Mouse (Mus musculus) regulatory T cell (primary cell): ENCODE results near the gene Acer1.
"Not testable (repeated sequence)": the region's sequence is repeated elsewhere in the genome, so short reads cannot be mapped to it uniquely, and the experiment has no call there.

Experiments
- in situ Hi-C: fragments of 300-600 bp; cut with MboI, MseI; formaldehyde crosslinking; loops from one replicate; pipeline ENCODE4 v1.15.1; 2025; ENCODE audit warnings: high pct_unique_total_duplicates

Gene Acer1

GRCm38 (mm10) chr17:56952639-56953038, 29.3 kb downstream of the Acer1 start:
- in situ Hi-C loops = loop anchor here (5.0 kb wide), 1 partner anchor 55 kb away; no protein-coding TSS in a partner anchor

GRCm38 (mm10) chr17:56950915-56951314, 31.0 kb downstream of the Acer1 start:
- in situ Hi-C loops = loop anchor here (5.0 kb wide), 1 partner anchor 54 kb away; no protein-coding TSS in a partner anchor

GRCm38 (mm10) chr17:56938751-56939150, 43.2 kb downstream of the Acer1 start:
- in situ Hi-C loops = no loop called here

- in situ Hi-C loops = no loop called here
Observed at GRCm38 (mm10) chr17:56936731-56937130, 45.2 kb downstream of the Acer1 start.

GRCm38 (mm10) chr17:56935363-56936131, 46.4 kb downstream of the Acer1 start, which contains the start of gene Mllt1:
TSS of gene Mllt1 (minus strand) at chr17:56935415.
- in situ Hi-C loops = no loop called here

- in situ Hi-C loops = no loop called here
Observed at GRCm38 (mm10) chr17:56934545-56935330, 47.2 kb downstream of the Acer1 start.

GRCm38 (mm10) chr17:56933395-56933794, 48.5 kb downstream of the Acer1 start:
- in situ Hi-C loops = no loop called here

- in situ Hi-C loops = no loop called here
Observed at GRCm38 (mm10) chr17:56930026-56930425, 51.9 kb downstream of the Acer1 start.

GRCm38 (mm10) chr17:56929530-56929929, 52.4 kb downstream of the Acer1 start:
- in situ Hi-C loops = no loop called here

- in situ Hi-C loops = no loop called here
Observed at GRCm38 (mm10) chr17:56929101-56929500, 52.8 kb downstream of the Acer1 start.

GRCm38 (mm10) chr17:56925998-56926397, 55.9 kb downstream of the Acer1 start:
- in situ Hi-C loops = no loop called here

- in situ Hi-C loops = no loop called here
Observed at GRCm38 (mm10) chr17:56919725-56920124, 62.2 kb downstream of the Acer1 start.

GRCm38 (mm10) chr17:56917166-56917565, 64.8 kb downstream of the Acer1 start:
- in situ Hi-C loops = no loop called here

- in situ Hi-C loops = no loop called here
Observed at GRCm38 (mm10) chr17:56913444-56913843, 68.5 kb downstream of the Acer1 start.

- in situ Hi-C loops = no loop called here
Observed at GRCm38 (mm10) chr17:56913023-56913422, 68.9 kb downstream of the Acer1 start.

GRCm38 (mm10) chr17:56909764-56910163, 72.2 kb downstream of the Acer1 start:
- in situ Hi-C loops = not testable (repeated sequence)

GRCm38 (mm10) chr17:56907887-56908286, 74.0 kb downstream of the Acer1 start:
- in situ Hi-C loops = no loop called here

GRCm38 (mm10) chr17:56907096-56907495, 74.8 kb downstream of the Acer1 start:
- in situ Hi-C loops = no loop called here

GRCm38 (mm10) chr17:56906166-56906565, 75.8 kb downstream of the Acer1 start:
- in situ Hi-C loops = no loop called here
